Mouse (Mus musculus) lung, embryonic 15.5 days (tissue): Measurements from ENCODE around the gene Vamp2. TPM values are rescaled to one million over a fixed set of nuclear protein-coding genes. Genes with fewer than 3 reads are reported as not detected.

Experiments used
- ATAC-seq: fragments of 200-750 bp; cut with Nextera tagmentation; 2 replicates; pipeline ENCODE4 v1.8.0; 2017; ENCODE audit warnings: moderate number of reproducible peaks, borderline replicate concordance; ENCODE audit not compliant: low FRiP score, low TSS enrichment; ENCODE audit errors: extremely low read depth
- H3K27ac ChIP-seq: fragments of 300-500 bp; sonication (generic); 2 replicates; pipeline ENCODE4 v1.5.1; 2015; ENCODE audit warnings: moderate library complexity, mild to moderate bottlenecking, inconsistent platforms
- H3K27me3 ChIP-seq: fragments of 300-500 bp; sonication (generic); 2 replicates; pipeline ENCODE4 v1.6.1; 2015; ENCODE audit warnings: inconsistent platforms
- H3K36me3 ChIP-seq: fragments of 300-500 bp; sonication (generic); 2 replicates; pipeline ENCODE4 v1.6.1; 2015; ENCODE audit warnings: inconsistent platforms
- H3K4me1 ChIP-seq: fragments of 300-500 bp; sonication (generic); 2 replicates; pipeline ENCODE4 v1.6.1; 2015; ENCODE audit warnings: inconsistent platforms
- H3K4me2 ChIP-seq: fragments of 300-500 bp; sonication (generic); 2 replicates; pipeline ENCODE4 v1.6.1; 2015; ENCODE audit warnings: inconsistent platforms, mild to moderate bottlenecking, moderate library complexity
- H3K4me3 ChIP-seq: fragments of 300-500 bp; sonication (generic); 2 replicates; pipeline ENCODE4 v1.5.1; 2015; ENCODE audit warnings: mild to moderate bottlenecking, inconsistent platforms
- H3K9ac ChIP-seq: fragments of 300-500 bp; sonication (generic); 2 replicates; pipeline ENCODE4 v1.6.1; 2015; ENCODE audit warnings: inconsistent platforms
- H3K9me3 ChIP-seq: fragments of 300-500 bp; sonication (generic); 2 replicates; pipeline ENCODE4 v1.6.1; 2016; ENCODE audit warnings: inconsistent platforms
- WGBS: fragments of 180-500 bp; shearing (Covaris S2); methylation state at CpG from one replicate; pipeline ENCODE4 v1.1.7; 2015; 5-methylcytosine and 5-hydroxymethylcytosine counted together
- polyA plus RNA-seq: library from polyadenylated mRNA; unstranded; fragments of >200 nt; fragmentation: Nextera tagmentation; extraction: Ambion mirVana; gene quantifications from 2 replicates; pipeline ENCODE4 v1.2.1, GENCODE M21; 2015

Vamp2 gene
- polyA plus RNA-seq, 1 experiment from 2014 or later = 66.6 TPM

DNA sequence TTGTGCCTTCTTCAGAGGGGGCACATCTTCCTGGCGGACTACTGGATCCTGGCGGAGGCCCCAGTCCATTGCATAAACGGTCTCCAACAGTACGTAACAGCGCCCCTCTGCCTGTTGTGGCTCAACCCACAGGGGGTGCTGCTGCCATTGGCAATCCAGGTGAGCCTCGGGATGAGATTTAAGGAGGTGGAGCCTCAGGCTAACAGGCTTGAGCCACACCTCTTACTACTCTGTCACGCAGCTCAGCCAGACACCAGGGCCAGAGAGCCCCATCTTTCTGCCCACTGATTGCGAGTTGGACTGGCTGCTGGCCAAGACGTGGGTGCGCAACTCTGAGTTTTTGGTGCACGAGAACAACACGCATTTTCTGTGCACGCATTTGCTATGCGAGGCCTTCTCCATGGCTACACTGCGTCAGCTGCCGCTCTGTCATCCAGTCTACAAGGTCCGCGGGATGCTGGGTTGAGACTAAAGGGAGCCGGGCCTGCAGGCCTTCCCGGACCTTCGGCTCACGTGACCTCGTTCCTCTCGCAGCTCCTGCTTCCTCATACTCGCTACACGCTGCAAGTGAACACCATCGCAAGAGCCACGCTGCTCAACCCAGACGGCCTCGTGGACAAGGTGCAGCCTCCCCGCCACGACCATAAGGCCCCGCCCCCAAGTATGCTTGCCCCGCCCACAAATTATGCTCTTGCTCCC, 45.8 kb downstream of the Vamp2 start:
- H3K4me1 ChIP-seq = peaks cover 13% of the 10 kb centered on the region; the same call in 1 of the 2 replicates
- no peaks in the 10 kb centered on the region for H3K36me3 ChIP-seq
- H3K9ac ChIP-seq = peak overlapping the region; percentile 31
- peak overlapping the region; percentile 82 for H3K4me2 ChIP-seq
- peak; percentile 81 for ATAC-seq
- no peaks in the 10 kb centered on the region for H3K9me3 ChIP-seq
- 0 out of 2 replicates have a peak, but pooled peaks cover 4% of the 10 kb centered on the region for H3K27me3 ChIP-seq
- 1% methylated on average over 34 of the region's 34 CpGs for WGBS
- H3K27ac ChIP-seq = no peak overlapping the region
- peak overlapping the region; percentile 46 for H3K4me3 ChIP-seq

DNA sequence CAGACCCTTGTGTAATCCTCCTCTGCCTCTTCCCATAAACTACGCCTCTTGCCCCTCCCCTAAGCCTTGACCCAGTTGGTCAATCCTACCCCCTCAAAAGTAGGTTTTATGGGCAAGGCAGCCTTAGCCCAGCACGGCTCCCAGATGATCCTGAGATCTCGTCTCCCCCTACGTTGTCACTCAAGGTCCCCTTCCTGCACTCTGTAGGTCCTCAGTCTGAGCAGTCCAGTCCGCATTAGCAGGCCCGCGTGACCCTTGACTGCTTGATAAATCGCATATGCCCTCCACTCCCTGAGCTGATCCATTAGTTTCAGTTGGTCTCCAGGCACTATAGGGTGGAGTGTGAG, 46.3 kb downstream of the Vamp2 start:
- H3K36me3 ChIP-seq = no peaks in the 10 kb centered on the region
- H3K4me1 ChIP-seq = peaks cover 13% of the 10 kb centered on the region; the same call in 1 of the 2 replicates
- H3K9me3 ChIP-seq = no peaks in the 10 kb centered on the region
- H3K9ac ChIP-seq = peak overlapping the region; percentile 31; the same call in 1 of the 2 replicates
- WGBS = 30% methylated on average over 8 of the region's 8 CpGs
- no peak overlapping the region for H3K27ac ChIP-seq
- H3K27me3 ChIP-seq = 0 out of 2 replicates have a peak, but pooled peaks cover 4% of the 10 kb centered on the region
- ATAC-seq = no peak; the same call in none of the 2 replicates
- peak overlapping the region; percentile 46 for H3K4me3 ChIP-seq
- peak overlapping the region; percentile 82 for H3K4me2 ChIP-seq

GRCm38 (mm10) chr11:69135361-69135760, 47.1 kb downstream of the Vamp2 start:
- Histone ChIP-seq H3K36me3 (no peaks in the 10 kb centered on the region), H3K27me3 (0 out of 2 replicates have a peak, but pooled peaks cover 4% of the 10 kb centered on the region), H3K4me1 (peaks cover 13% of the 10 kb centered on the region; the same call in 1 of the 2 replicates), H3K9me3 (no peaks in the 10 kb centered on the region), H3K4me2 (no peak overlapping the region), H3K4me3 (no peak overlapping the region), H3K27ac (no peak overlapping the region), H3K9ac (no peak overlapping the region)
- 86% methylated on average over 6 of the region's 6 CpGs for WGBS
- ATAC-seq = no peak

Other genes starting within 250 kb of the Vamp2 start
- 72.8 and 77.1 TPM in 2 replicates for gene Ndel1, start 216.6 kb upstream of the Vamp2 start, polyA plus RNA-seq
- 0.16 TPM in 2 replicates for gene Rnf222, start 199.9 kb upstream of the Vamp2 start, polyA plus RNA-seq
- 880 and 922 TPM in 2 replicates for gene Rpl26, start 186.9 kb upstream of the Vamp2 start, polyA plus RNA-seq
- gene Odf4, start 161.4 kb upstream of the Vamp2 start, polyA plus RNA-seq = not detected in 2 replicates
- 21.2 and 24.4 TPM in 2 replicates for gene Arhgef15, start 131.0 kb upstream of the Vamp2 start, polyA plus RNA-seq
- 2.8 and 3.1 TPM in 2 replicates for gene Slc25a35, start 120.4 kb upstream of the Vamp2 start, polyA plus RNA-seq
- 46.2 and 46.6 TPM in 2 replicates for gene Rangrf, start 113.3 kb upstream of the Vamp2 start, polyA plus RNA-seq
- gene Pfas, start 80.0 kb upstream of the Vamp2 start, polyA plus RNA-seq = 31.4 and 33.4 TPM in 2 replicates
- gene Ctc1, start 72.6 kb upstream of the Vamp2 start, polyA plus RNA-seq = 53.3 and 54.7 TPM in 2 replicates
- 207 and 211 TPM in 2 replicates for gene Aurkb, start 42.8 kb upstream of the Vamp2 start, polyA plus RNA-seq
- gene Borcs6, start 28.8 kb upstream of the Vamp2 start, polyA plus RNA-seq = 9.1 and 10.3 TPM in 2 replicates
- gene Tmem107, start 17.7 kb upstream of the Vamp2 start, polyA plus RNA-seq = 69.3 and 71.1 TPM in 2 replicates
- gene Per1, start 6.7 kb downstream of the Vamp2 start, polyA plus RNA-seq = 21.7 and 24.0 TPM in 2 replicates
- 0.52 and 0.60 TPM in 2 replicates for gene Hes7, start 31.9 kb downstream of the Vamp2 start, polyA plus RNA-seq
- 0.36 and 0.57 TPM in 2 replicates for gene 9130213A22Rik, start 34.1 kb downstream of the Vamp2 start, polyA plus RNA-seq
- gene Aloxe3, start 37.4 kb downstream of the Vamp2 start, polyA plus RNA-seq = 0.16 and 0.53 TPM in 2 replicates
- gene Alox12b, start 68.5 kb downstream of the Vamp2 start, polyA plus RNA-seq = not detected in 2 replicates
- 0.29 and 0.67 TPM in 2 replicates for gene Alox8, start 109.4 kb downstream of the Vamp2 start, polyA plus RNA-seq
- gene Gucy2e, start 148.5 kb downstream of the Vamp2 start, polyA plus RNA-seq = 0.07 and 0.08 TPM in 2 replicates
- gene Cntrob, start 235.3 kb downstream of the Vamp2 start, polyA plus RNA-seq = 24.3 and 24.6 TPM in 2 replicates
- 150 and 157 TPM in 2 replicates for gene Trappc1, start 235.5 kb downstream of the Vamp2 start, polyA plus RNA-seq
- gene Kcnab3, start 237.8 kb downstream of the Vamp2 start, polyA plus RNA-seq = 0.74 and 1.1 TPM in 2 replicates